Mouse (Mus musculus) forebrain, postnatal 0 days (tissue): ENCODE results near the gene Rogdi. TPM values are rescaled to one million over a fixed set of nuclear protein-coding genes. Genes with fewer than 3 reads are reported as not detected.

Experiments
- ATAC-seq: fragments of 200-750 bp; cut with Nextera tagmentation; 2 replicates; pipeline ENCODE4 v1.8.0; 2017; ENCODE audit warnings: mild to moderate bottlenecking, moderate library complexity
- DNase-seq: peaks from one replicate; pipeline ENCODE4 v3.0.0-alpha.2; 2015
- H3K27ac ChIP-seq: fragments of 300-500 bp; sonication (generic); 2 replicates; pipeline ENCODE4 v1.5.1; 2014; ENCODE audit warnings: low read depth, mild to moderate bottlenecking, antibody characterized with exemption, low read length, moderate library complexity, mixed read lengths
- H3K27me3 ChIP-seq: fragments of 300-500 bp; sonication (generic); 2 replicates; pipeline ENCODE4 v1.6.1; 2014; ENCODE audit warnings: mild to moderate bottlenecking, low read length, mixed read lengths; ENCODE audit not compliant: insufficient read depth
- H3K36me3 ChIP-seq: fragments of 300-500 bp; sonication (generic); 2 replicates; pipeline ENCODE4 v1.6.1; 2014; ENCODE audit warnings: mild to moderate bottlenecking, moderate library complexity; ENCODE audit not compliant: insufficient read depth
- H3K4me1 ChIP-seq: fragments of 300-500 bp; sonication (generic); 2 replicates; pipeline ENCODE4 v1.6.1; 2014; ENCODE audit warnings: antibody characterized with exemption; ENCODE audit not compliant: insufficient read depth
- H3K4me2 ChIP-seq: fragments of 300-500 bp; sonication (generic); 2 replicates; pipeline ENCODE4 v1.6.1; 2014; ENCODE audit warnings: low read depth, mild to moderate bottlenecking, moderate library complexity
- H3K4me3 ChIP-seq: fragments of 300-500 bp; sonication (generic); 2 replicates; pipeline ENCODE4 v1.5.1; 2014; ENCODE audit warnings: low read depth, low read length, mixed read lengths
- H3K9ac ChIP-seq: fragments of 300-500 bp; sonication (generic); 2 replicates; pipeline ENCODE4 v1.6.1; 2014; ENCODE audit warnings: mild to moderate bottlenecking
- H3K9me3 ChIP-seq: fragments of 300-500 bp; sonication (generic); 2 replicates; pipeline ENCODE4 v1.6.1; 2016; ENCODE audit warnings: low read length
- CTCF ChIP-seq: sonication (generic); IDR thresholded peaks from 2 replicates; pipeline ENCODE4 v1.5.1; 2016; ENCODE audit warnings: antibody characterized with exemption, control low read depth, low read depth
- WGBS: fragments of 180-500 bp; shearing (Covaris S2); extraction: QIAGEN DNeasy Blood & Tissue Kit; methylation state at CpG from one replicate; pipeline ENCODE4 v1.1.7; 2014; 5-methylcytosine and 5-hydroxymethylcytosine counted together
- polyA plus RNA-seq: library from polyadenylated mRNA; unstranded; fragments of >200 nt; fragmentation: Nextera tagmentation; extraction: Ambion mirVana; gene quantifications from 2 replicates; pipeline ENCODE4 v1.2.1, GENCODE M21; 2015
- total RNA-seq: library from RNA; depleted of rRNA; stranded (reverse); fragments of >200 nt; gene quantifications from 2 replicates; pipeline ENCODE4 v1.2.3, GENCODE M21; 2014

The Rogdi gene
- total and polyA plus RNA-seq, 2 experiments from 2014 or later, result 75.3 to 130 TPM

DNA sequence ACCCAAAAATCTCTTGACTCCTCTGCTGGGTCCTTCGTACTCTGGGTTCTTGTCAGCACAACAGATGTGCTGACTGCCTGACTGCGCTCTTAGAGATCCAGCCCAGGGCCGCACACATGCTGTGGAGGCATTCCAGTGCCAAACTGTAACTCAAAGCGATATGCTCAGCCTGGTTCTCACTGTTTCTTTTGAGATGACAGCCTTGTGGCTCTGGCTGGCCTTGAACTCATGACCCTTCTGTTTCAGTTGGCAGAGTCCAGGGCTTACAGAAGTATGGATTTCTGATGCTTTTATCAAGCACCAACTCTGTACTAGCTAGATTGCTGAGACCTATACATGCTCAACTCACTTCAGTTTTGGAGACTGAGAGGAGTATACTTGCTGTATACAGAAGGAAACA lies 20.1 kb downstream of the Rogdi start:
- ATAC-seq (no peak), DNase-seq (no peak)
- Histone ChIP-seq H3K9ac (no peak overlapping the region), H3K4me3 (no peak overlapping the region), H3K27ac (no peak overlapping the region), H3K4me2 (no peak overlapping the region), H3K27me3 (no peaks in the 10 kb centered on the region), H3K4me1 (no peaks in the 10 kb centered on the region), H3K36me3 (no peaks in the 10 kb centered on the region), H3K9me3 (no peaks in the 10 kb centered on the region)
- TF ChIP-seq CTCF, result no peak
- WGBS, result 70% methylated on average over 4 of the region's 4 CpGs

GRCm38 (mm10) chr16:4984717-4985116 lies 28.6 kb downstream of the Rogdi start:
- ATAC-seq, result no peak
- Histone ChIP-seq H3K27ac (no peak overlapping the region), H3K4me3 (no peak overlapping the region), H3K9me3 (no peaks in the 10 kb centered on the region), H3K36me3 (no peaks in the 10 kb centered on the region), H3K4me1 (no peaks in the 10 kb centered on the region), H3K4me2 (no peak overlapping the region), H3K27me3 (no peaks in the 10 kb centered on the region), H3K9ac (no peak overlapping the region)
- no peak for TF ChIP-seq CTCF
- DNase-seq, result no peak
- WGBS, result 92% methylated on average over 12 of the region's 12 CpGs

- DNase-seq (peak; percentile 37), ATAC-seq (peak; percentile 50; the same call in 1 of the 2 replicates)
- H3K4me1 ChIP-seq, result no peaks in the 10 kb centered on the region
Measured at GRCm38 (mm10) chr16:4979755-4980380, 33.5 kb downstream of the Rogdi start.

DNA sequence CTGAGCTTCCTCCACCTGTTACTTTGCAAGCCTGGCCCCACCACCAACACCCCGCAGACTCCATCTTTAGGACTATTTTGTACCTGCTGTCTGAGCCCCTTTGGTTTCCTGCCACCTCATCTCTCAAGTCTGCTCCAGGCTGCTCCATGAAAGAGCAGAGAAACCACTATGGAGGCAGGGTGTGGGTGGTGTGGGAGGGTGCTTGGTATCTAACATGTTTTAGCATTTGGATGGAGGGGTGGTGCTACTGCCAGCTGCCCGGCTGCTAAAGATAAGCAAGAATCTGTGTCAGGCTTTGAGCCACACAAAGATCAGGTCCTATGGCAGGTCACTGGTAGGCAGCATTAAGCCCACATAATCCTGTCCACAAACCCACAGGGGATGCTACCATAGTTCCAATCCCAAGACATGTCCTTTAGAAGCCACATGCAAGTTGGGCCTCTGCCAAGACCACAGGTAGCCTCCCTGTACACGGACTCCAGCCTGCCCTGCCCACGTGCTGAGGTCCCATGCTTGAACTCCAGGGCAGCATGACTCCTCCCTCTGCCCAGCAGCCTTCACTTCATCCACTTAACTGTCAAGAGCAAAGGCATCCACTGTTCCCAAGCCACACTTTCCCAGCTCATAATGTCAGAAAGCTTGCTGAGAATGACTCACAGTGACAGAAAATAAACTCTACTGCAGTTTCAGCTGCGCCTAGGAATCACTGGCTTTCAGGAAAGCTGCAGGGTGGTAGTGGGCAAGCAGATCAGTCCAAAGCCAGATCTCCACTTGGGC lies 34.9 kb downstream of the Rogdi start:
- no peak for TF ChIP-seq CTCF
- 63% methylated on average over 5 of the region's 5 CpGs for WGBS
- Histone ChIP-seq H3K4me3 (no peak overlapping the region), H3K36me3 (no peaks in the 10 kb centered on the region), H3K27ac (no peak overlapping the region), H3K9ac (no peak overlapping the region), H3K4me1 (no peaks in the 10 kb centered on the region), H3K4me2 (no peak overlapping the region), H3K27me3 (no peaks in the 10 kb centered on the region), H3K9me3 (no peaks in the 10 kb centered on the region)
- no peak for DNase-seq
- ATAC-seq, result no peak

More at GRCm38 (mm10) chr16:4979755-4980380, 33.5 kb downstream of the Rogdi start:
- Histone ChIP-seq H3K4me3 (no peak overlapping the region), H3K9me3 (no peaks in the 10 kb centered on the region), H3K27ac (no peak overlapping the region), H3K9ac (no peak overlapping the region), H3K4me2 (no peak overlapping the region), H3K27me3 (no peaks in the 10 kb centered on the region), H3K36me3 (no peaks in the 10 kb centered on the region)
- 69% methylated on average over 4 of the region's 4 CpGs for WGBS
- TF ChIP-seq CTCF, result peak; percentile 55

DNA sequence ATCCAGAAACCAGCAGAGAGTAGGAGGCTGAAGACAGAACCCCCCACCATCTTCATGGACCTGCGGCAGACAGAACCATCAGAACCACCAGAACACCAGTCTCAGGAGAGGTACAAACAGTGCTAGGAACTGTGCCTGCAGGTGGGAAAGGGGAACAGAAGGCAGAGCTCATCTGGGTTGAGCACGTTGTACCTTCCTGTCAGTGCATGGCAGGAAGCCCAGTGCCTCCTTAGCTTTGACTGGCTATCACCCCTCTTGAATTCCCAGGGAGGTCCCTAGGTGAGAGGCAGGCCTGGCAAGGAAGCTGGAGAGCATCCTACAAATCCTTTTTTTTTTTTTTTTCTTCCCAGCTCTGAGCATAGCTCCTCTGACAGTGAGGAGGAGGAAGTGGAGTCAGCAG lies 37.2 kb downstream of the Rogdi start:
- 85% methylated on average over 2 of the region's 2 CpGs for WGBS
- H3K36me3 ChIP-seq, result no peaks in the 10 kb centered on the region
- TF ChIP-seq CTCF, result no peak
- H3K9me3 ChIP-seq, result no peaks in the 10 kb centered on the region
- H3K4me2 ChIP-seq, result no peak overlapping the region
- H3K27me3 ChIP-seq, result no peaks in the 10 kb centered on the region
- H3K4me1 ChIP-seq, result no peaks in the 10 kb centered on the region
- DNase-seq (no peak), ATAC-seq (no peak)
- H3K4me3 ChIP-seq, result no peak overlapping the region
- no peak overlapping the region for H3K9ac ChIP-seq
- H3K27ac ChIP-seq, result no peak overlapping the region

- Histone ChIP-seq H3K27ac (no peak overlapping the region), H3K4me3 (no peak overlapping the region), H3K4me2 (no peak overlapping the region), H3K36me3 (no peaks in the 10 kb centered on the region), H3K27me3 (no peaks in the 10 kb centered on the region), H3K4me1 (no peaks in the 10 kb centered on the region), H3K9me3 (no peaks in the 10 kb centered on the region), H3K9ac (no peak overlapping the region)
- DNase-seq, result no peak
- no peak for ATAC-seq
- TF ChIP-seq CTCF, result no peak
- WGBS, result 69% methylated on average over 5 of the region's 5 CpGs
Measured at GRCm38 (mm10) chr16:4974521-4974920, 38.8 kb downstream of the Rogdi start.

GRCm38 (mm10) chr16:4971626-4972025 lies 41.7 kb downstream of the Rogdi start:
- 86% methylated on average over 4 of the region's 4 CpGs for WGBS
- Histone ChIP-seq H3K9ac (no peak overlapping the region), H3K27me3 (no peaks in the 10 kb centered on the region), H3K4me3 (no peak overlapping the region), H3K4me1 (no peaks in the 10 kb centered on the region), H3K4me2 (no peak overlapping the region), H3K36me3 (no peaks in the 10 kb centered on the region), H3K9me3 (no peaks in the 10 kb centered on the region), H3K27ac (no peak overlapping the region)
- TF ChIP-seq CTCF, result no peak
- no peak for ATAC-seq
- no peak for DNase-seq
